Mouse (Mus musculus) gastrocnemius, adult 2 months (tissue): ENCODE results near the gene Pigz. TPM values are rescaled to one million over a fixed set of nuclear protein-coding genes. Genes with fewer than 3 reads are reported as not detected.
A peak's percentile ranks its signal among the peaks of the same experiment; 100 is the strongest.

Source experiments
- DNase-seq: peaks from one replicate; pipeline ENCODE4 v3.0.0; 2022
- H3K27ac ChIP-seq: fragments of 200-600 bp; 2 replicates; pipeline ENCODE4 v1.8.1; 2022; ENCODE audit warnings: mild to moderate bottlenecking
- H3K4me3 ChIP-seq: fragments of 200-600 bp; 2 replicates; pipeline ENCODE4 v1.8.1; 2022; ENCODE audit warnings: mild to moderate bottlenecking, moderate library complexity
- CTCF ChIP-seq: fragments of 200-600 bp; IDR thresholded peaks from 2 replicates; pipeline ENCODE4 v1.8.1; 2022; ENCODE audit warnings: antibody characterized with exemption, mild to moderate bottlenecking, moderate library complexity
- intact Hi-C: fragments of 180-260 bp; cut with DNase I; formaldehyde crosslinking; loops from one replicate; pipeline ENCODE4 v1.15.1; 2025
- total RNA-seq, 2 experiments: library from RNA; stranded (reverse); gene quantifications; 2 replicates each; pipeline ENCODE4 v1.2.3; 2021

Pigz gene
- total RNA-seq, 2 experiments from 2014 or later = 0.20 to 0.71 TPM

- TF ChIP-seq CTCF = no peak
- DNase-seq = no peak
- Histone ChIP-seq H3K27ac (no peak overlapping the region), H3K4me3 (peak overlapping the region; percentile 15; the same call in 1 of the 2 replicates)
- intact Hi-C loops = no loop called here
These were observed 24.7 kb upstream of the Pigz start for GRCm38 (mm10) chr16:31908959-31909358.

GRCm38 (mm10) chr16:31910281-31910847 is 23.3 kb upstream of the Pigz start:
- no peak for DNase-seq
- intact Hi-C loops = no loop called here
- H3K27ac ChIP-seq = no peak overlapping the region
- no peak for TF ChIP-seq CTCF
- no peak overlapping the region for H3K4me3 ChIP-seq

GRCm38 (mm10) chr16:31917776-31918175 is 15.9 kb upstream of the Pigz start:
- intact Hi-C loops = loop anchor here (1.0 to 2.0 kb wide), 3 partner anchors 39 to 459 kb away; partner anchors contain the start of gene Meltf
- no peak for TF ChIP-seq CTCF
- no peak for DNase-seq

GRCm38 (mm10) chr16:31918248-31918724 is 15.4 kb upstream of the Pigz start:
- Histone ChIP-seq H3K27ac (no peak overlapping the region), H3K4me3 (peak overlapping the region; percentile 34)
- TF ChIP-seq CTCF = peak; percentile 90
- intact Hi-C loops = loop anchor here (1.0 to 2.0 kb wide), 3 partner anchors 40 to 459 kb away; partner anchors contain the start of gene Meltf
- peak; percentile 64 for DNase-seq

More at GRCm38 (mm10) chr16:31917776-31918175, 15.9 kb upstream of the Pigz start:
- Histone ChIP-seq H3K27ac (no peak overlapping the region), H3K4me3 (no peak overlapping the region)

- no peak for TF ChIP-seq CTCF
- Histone ChIP-seq H3K4me3 (no peak overlapping the region), H3K27ac (no peak overlapping the region)
- DNase-seq = no peak
- intact Hi-C loops = no loop called here
These were observed 9.3 kb upstream of the Pigz start for GRCm38 (mm10) chr16:31924368-31924767.

GRCm38 (mm10) chr16:31926091-31926490 is 7.6 kb upstream of the Pigz start:
- no peak for DNase-seq
- no peak for TF ChIP-seq CTCF
- intact Hi-C loops = no loop called here
- no peak overlapping the region for H3K4me3 ChIP-seq
- no peak overlapping the region for H3K27ac ChIP-seq

GRCm38 (mm10) chr16:31926547-31927182 is 7.0 kb upstream of the Pigz start:
- intact Hi-C loops = no loop called here
- no peak overlapping the region for H3K27ac ChIP-seq
- H3K4me3 ChIP-seq = no peak overlapping the region
- TF ChIP-seq CTCF = no peak
- DNase-seq = no peak

GRCm38 (mm10) chr16:31927412-31927811 is 6.2 kb upstream of the Pigz start:
- H3K4me3 ChIP-seq = no peak overlapping the region
- no peak for TF ChIP-seq CTCF
- intact Hi-C loops = no loop called here
- no peak for DNase-seq
- H3K27ac ChIP-seq = no peak overlapping the region

GRCm38 (mm10) chr16:31931330-31931729 is 2.3 kb upstream of the Pigz start:
- no peak overlapping the region for H3K4me3 ChIP-seq
- no peak for DNase-seq
- TF ChIP-seq CTCF = no peak
- intact Hi-C loops = no loop called here
- H3K27ac ChIP-seq = no peak overlapping the region

GRCm38 (mm10) chr16:31932255-31932654 is 1.4 kb upstream of the Pigz start:
- TF ChIP-seq CTCF = no peak
- Histone ChIP-seq H3K27ac (peak overlapping the region; percentile 82), H3K4me3 (no peak overlapping the region; the same call in 1 of the 2 replicates)
- DNase-seq = no peak
- intact Hi-C loops = no loop called here

GRCm38 (mm10) chr16:31932840-31933697 is 582 bp upstream of the Pigz start:
- Histone ChIP-seq H3K4me3 (peak overlapping the region; percentile 76), H3K27ac (peak overlapping the region; percentile 82)
- intact Hi-C loops = no loop called here
- DNase-seq = peak; percentile 91
- peak; percentile 96; the same call in 1 of the 2 replicates for TF ChIP-seq CTCF

- intact Hi-C loops = no loop called here
- no peak for TF ChIP-seq CTCF
- Histone ChIP-seq H3K27ac (no peak overlapping the region), H3K4me3 (peak overlapping the region; percentile 76)
- no peak for DNase-seq
These were observed 929 bp downstream of the Pigz start for GRCm38 (mm10) chr16:31934550-31935010.
